Mouse (Mus musculus) CH12.LX (cell line): ENCODE data around the gene Fam102b. TPM values are rescaled to one million over a fixed set of nuclear protein-coding genes. Genes with fewer than 3 reads are reported as not detected.

Experiments
- DNase-seq: peaks from one replicate; pipeline ENCODE4 v3.0.0-alpha.2; 2013; ENCODE audit errors: extremely low read depth
- H3K27ac ChIP-seq: 2 replicates; pipeline ENCODE4 v1.5.1; 2012; ENCODE audit warnings: low read depth, mild to moderate bottlenecking, control low read depth, moderate library complexity; ENCODE audit not compliant: insufficient read depth
- H3K27me3 ChIP-seq: replicated peaks from 2 replicates; pipeline ENCODE3; 2012; ENCODE audit warnings: inconsistent platforms
- H3K36me3 ChIP-seq, 2 experiments: replicated peaks in 1 of 2; 2 replicates each; pipeline versions ENCODE3 to v1.6.1; 2012; ENCODE audit warnings: inconsistent platforms in 1 of 2, low read length in 1 of 2, mild to moderate bottlenecking in 1 of 2, mixed read lengths in 1 of 2, moderate library complexity in 1 of 2; ENCODE audit not compliant: control insufficient read depth in 1 of 2, insufficient read depth in 1 of 2
- H3K4me1 ChIP-seq, 2 experiments: 2 replicates each; pipeline ENCODE4 v1.6.1; 2012; ENCODE audit warnings: inconsistent platforms in 1 of 2, moderate library complexity in 1 of 2; ENCODE audit not compliant: insufficient read depth in 2 of 2, control insufficient read depth in 1 of 2
- H3K4me2 ChIP-seq: 2 replicates; pipeline ENCODE4 v1.6.1; 2012; ENCODE audit warnings: low read depth, mild to moderate bottlenecking, control low read depth; ENCODE audit not compliant: poor library complexity, insufficient read depth, severe bottlenecking
- H3K4me3 ChIP-seq, 3 experiments: fragments of 150-350 bp in 1 of 3; sonication (generic) in 1 of 3; replicated peaks in 1 of 3; 2 replicates each; pipeline versions ENCODE3 to v1.5.1; 2011 to 2012; ENCODE audit warnings: low read depth in 2 of 3, low read length in 2 of 3, mild to moderate bottlenecking in 2 of 3, moderate library complexity in 2 of 3, control low read depth in 1 of 3, improper control_type of control experiment in 1 of 3, inconsistent platforms in 1 of 3, mixed read lengths in 1 of 3; ENCODE audit not compliant: poor library complexity in 1 of 3
- H3K79me2 ChIP-seq: replicated peaks from 2 replicates; pipeline ENCODE4 v1.6.1; 2012; ENCODE audit warnings: mild to moderate bottlenecking, moderate library complexity; ENCODE audit not compliant: control insufficient read depth, poor library complexity, insufficient read depth, severe bottlenecking; ENCODE audit errors: extremely low read depth
- H3K9ac ChIP-seq: 2 replicates; pipeline ENCODE4 v1.6.1; 2012; ENCODE audit warnings: low read depth, mild to moderate bottlenecking, control low read depth, moderate library complexity; ENCODE audit not compliant: insufficient read depth
- H3K9me3 ChIP-seq: replicated peaks from 2 replicates; pipeline ENCODE3; 2012; ENCODE audit warnings: low read length, inconsistent platforms, mixed read lengths
- BHLHE40 ChIP-seq: IDR thresholded peaks from 2 replicates; pipeline ENCODE4 v1.6.1; 2011; ENCODE audit warnings: mild to moderate bottlenecking, low read depth, low read length, improper control_type of control experiment
- CTCF ChIP-seq, 2 experiments: IDR thresholded peaks in 1 of 2; conservative IDR thresholded peaks in 1 of 2; 2 replicates each; pipeline ENCODE4 v1.5.1; 2011 to 2012; ENCODE audit warnings: low read depth in 2 of 2, low read length in 2 of 2, improper control_type of control experiment in 1 of 2, inconsistent platforms in 1 of 2, mild to moderate bottlenecking in 1 of 2, moderate library complexity in 1 of 2
- ELF1 ChIP-seq: IDR thresholded peaks from 2 replicates; pipeline ENCODE4 v1.6.1; 2014; ENCODE audit warnings: low read depth, mild to moderate bottlenecking, inconsistent platforms, low read length, improper control_type of control experiment
- EP300 ChIP-seq: IDR thresholded peaks from 2 replicates; pipeline ENCODE4 v1.6.1; 2011; ENCODE audit warnings: low read length, improper control_type of control experiment
- IRF4 ChIP-seq: IDR thresholded peaks from 2 replicates; pipeline ENCODE4 v1.6.1; 2014; ENCODE audit warnings: low read depth, mild to moderate bottlenecking, inconsistent platforms, low read length, improper control_type of control experiment
- PAX5 ChIP-seq: IDR thresholded peaks from 2 replicates; pipeline ENCODE4 v1.6.1; 2012; ENCODE audit warnings: low read length, inconsistent platforms, mixed read lengths
- POLR2AphosphoS2 ChIP-seq: IDR thresholded peaks from 2 replicates; pipeline ENCODE4 v1.6.1; 2011; ENCODE audit warnings: low read depth, low read length, improper control_type of control experiment
- RAD21 ChIP-seq: IDR thresholded peaks from 2 replicates; pipeline ENCODE4 v1.6.1; 2011; ENCODE audit warnings: low read depth, mild to moderate bottlenecking, low read length, improper control_type of control experiment, moderate library complexity
- ZC3H11A ChIP-seq: IDR thresholded peaks from 2 replicates; pipeline ENCODE4 v1.6.1; 2012; ENCODE audit warnings: low read depth, mild to moderate bottlenecking, inconsistent platforms, low read length, improper control_type of control experiment
- ZMIZ1 ChIP-seq: IDR thresholded peaks from 2 replicates; pipeline ENCODE4 v1.6.1; 2012; ENCODE audit warnings: low read depth, mild to moderate bottlenecking, inconsistent platforms, low read length, improper control_type of control experiment
- ZNF384 ChIP-seq: IDR thresholded peaks from 2 replicates; pipeline ENCODE4 v1.6.1; 2012; ENCODE audit warnings: low read depth, low read length, improper control_type of control experiment, inconsistent platforms
- dilution Hi-C: fragments of 300-500 bp; cut with MboI; formaldehyde crosslinking; loops from 2 replicates; pipeline ENCODE4 v1.14.3; 2020; ENCODE audit warnings: low sequenced_read_pairs; ENCODE audit not compliant: extremely low pct_unique_long_range_greater_than_20kb, extremely low pct_ligation_motif_present
- in situ Hi-C: fragments of 300-500 bp; cut with MboI; formaldehyde crosslinking; loops from 3 replicates; pipeline ENCODE4 v1.14.3; 2019; ENCODE audit warnings: low sequenced_read_pairs, low pct_ligation_motif_present, low pct_unique_long_range_greater_than_20kb, mixed read lengths
- polyA plus RNA-seq: library from polyadenylated mRNA; unstranded; fragments of >175 nt; gene quantifications from 2 replicates; pipeline ENCODE4 v1.2.1, GENCODE M21; 2012; ENCODE audit warnings: low read depth; ENCODE audit not compliant: insufficient read length
- total RNA-seq, 2 experiments: library from RNA; depleted of rRNA; stranded (reverse); fragments of 300-350 nt in 1 of 2; fragments of >200 nt in 1 of 2; gene quantifications; 2 replicates each; pipeline ENCODE4 v1.2.3; 2012 to 2014

Fam102b gene
- total and polyA plus RNA-seq, 3 experiments = 2.8 to 6.2 (median 4.3) TPM

DNA sequence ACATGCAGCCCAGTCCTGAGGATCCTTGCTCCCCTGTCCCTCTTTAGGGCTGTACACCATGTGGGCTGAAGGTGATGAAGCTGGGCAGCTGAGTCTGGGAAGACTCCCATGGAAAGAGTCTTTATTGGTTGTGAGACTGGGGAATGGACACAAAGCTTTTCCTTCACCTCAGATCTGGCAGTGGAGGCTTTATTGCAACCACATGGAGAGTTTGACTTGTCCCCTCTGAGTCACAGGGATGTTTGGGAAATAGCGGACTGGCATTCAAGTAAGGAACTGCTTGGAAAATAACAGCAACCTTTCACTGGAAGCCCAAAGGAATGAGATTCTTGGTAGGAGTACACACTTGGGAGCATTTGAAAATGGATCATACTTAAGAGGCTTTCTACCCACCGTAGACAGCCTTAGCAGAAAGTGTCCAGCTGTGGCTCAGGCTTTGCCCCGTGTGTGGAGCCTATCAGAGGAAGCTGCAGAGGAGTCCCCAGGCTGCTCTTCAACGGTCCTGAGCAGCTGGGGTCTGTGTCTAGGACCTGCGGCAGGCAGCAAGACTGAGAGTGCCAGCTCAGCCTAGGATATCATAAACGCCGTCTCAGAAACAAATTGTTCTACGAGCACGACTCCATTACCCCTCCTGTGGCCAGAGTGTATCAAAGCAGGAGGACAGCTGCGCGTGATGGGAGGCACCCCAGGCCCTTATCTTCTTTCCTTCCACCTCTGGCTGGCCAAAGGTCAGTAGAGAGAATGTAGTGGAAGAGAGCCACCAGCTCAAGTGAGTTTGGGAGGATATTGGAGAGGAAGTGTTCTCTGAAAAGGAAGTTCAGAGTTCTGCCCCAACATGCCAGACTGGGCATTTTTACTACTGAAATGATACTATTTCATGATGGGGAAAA lies 23.9 kb upstream of the Fam102b start:
- H3K4me1 ChIP-seq = peaks cover 8 to 18% of the 10 kb centered on the region in 2 experiments; a peak in 3 of 4 replicates
- in situ Hi-C loops = loop anchor here (25.0 kb wide), 1 partner anchor 389 kb away; the partner anchor contains the start of gene Clcc1
- no peak overlapping the region for H3K4me3 ChIP-seq
- TF ChIP-seq RAD21 = no peak
- TF ChIP-seq ZNF384 = peak; percentile 71
- TF ChIP-seq ZC3H11A = no peak
- TF ChIP-seq IRF4 = peak; percentile 15; the same call in 1 of the 2 replicates
- no peak for TF ChIP-seq EP300
- TF ChIP-seq, all 38 proteins: peak for 2
- Histone ChIP-seq H3K9ac (no peak overlapping the region), H3K36me3 (no peaks in the 10 kb centered on the region), H3K27ac (no peak overlapping the region), H3K27me3 (no peaks in the 10 kb centered on the region), H3K79me2 (no peaks in the 10 kb centered on the region), H3K9me3 (no peaks in the 10 kb centered on the region), H3K4me2 (peak overlapping the region; percentile 77)
- DNase-seq = no peak
- dilution Hi-C loops = no loop called here

DNA sequence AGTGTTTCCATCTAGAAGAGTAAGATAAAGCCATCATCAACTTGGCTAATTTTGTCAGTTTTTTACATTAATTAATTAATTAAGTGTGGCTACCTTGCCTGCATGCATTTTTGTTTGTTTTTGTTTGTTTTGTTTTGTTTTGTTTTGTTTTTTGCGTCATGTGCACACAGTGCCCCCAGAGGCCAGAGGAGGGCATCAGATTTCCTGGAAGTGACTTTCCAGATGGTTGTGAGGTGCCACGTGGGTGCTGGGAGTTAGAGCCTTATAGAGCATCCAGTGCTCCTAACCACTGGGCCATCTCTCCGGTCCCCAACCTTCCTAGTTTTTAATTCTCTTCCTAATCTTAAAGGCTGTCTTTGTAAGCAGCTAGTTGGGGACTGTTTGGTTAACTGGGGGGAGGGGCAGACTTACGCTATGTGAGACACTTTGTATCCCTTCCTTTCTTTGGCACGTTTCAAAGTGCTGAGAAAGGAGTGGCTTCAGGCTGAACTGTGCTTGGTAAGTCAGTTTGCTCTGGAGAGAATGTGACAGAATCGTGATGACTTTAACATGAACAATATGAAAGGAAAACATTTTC lies 20.4 kb upstream of the Fam102b start:
- Histone ChIP-seq H3K36me3 (no peaks in the 10 kb centered on the region), H3K27ac (no peak overlapping the region)
- dilution Hi-C loops = no loop called here
- TF ChIP-seq CTCF (conservative IDR thresholded peaks at IDR 0.05 in 1 of 2, IDR thresholded peaks at IDR 0.05 in 1 of 2; ENCODE audit: low read depth in 2 of 2, low read length in 2 of 2) = peak in 1 of 2 experiments; percentile 30; a peak in 1 of 4 replicates
- TF ChIP-seq BHLHE40 = peak; percentile 61
- TF ChIP-seq PAX5 = no peak
- TF ChIP-seq, all 38 proteins: peak for 2
- no peaks in the 10 kb centered on the region for H3K27me3 ChIP-seq
- no peak for DNase-seq
- peaks cover 5 to 18% of the 10 kb centered on the region in 2 experiments; a peak in 2 of 4 replicates for H3K4me1 ChIP-seq
- H3K4me3 ChIP-seq = no peak overlapping the region
- H3K9ac ChIP-seq = no peak overlapping the region
- no peak overlapping the region for H3K4me2 ChIP-seq
- in situ Hi-C loops = no loop called here
- no peaks in the 10 kb centered on the region for H3K79me2 ChIP-seq
- H3K9me3 ChIP-seq = no peaks in the 10 kb centered on the region

DNA sequence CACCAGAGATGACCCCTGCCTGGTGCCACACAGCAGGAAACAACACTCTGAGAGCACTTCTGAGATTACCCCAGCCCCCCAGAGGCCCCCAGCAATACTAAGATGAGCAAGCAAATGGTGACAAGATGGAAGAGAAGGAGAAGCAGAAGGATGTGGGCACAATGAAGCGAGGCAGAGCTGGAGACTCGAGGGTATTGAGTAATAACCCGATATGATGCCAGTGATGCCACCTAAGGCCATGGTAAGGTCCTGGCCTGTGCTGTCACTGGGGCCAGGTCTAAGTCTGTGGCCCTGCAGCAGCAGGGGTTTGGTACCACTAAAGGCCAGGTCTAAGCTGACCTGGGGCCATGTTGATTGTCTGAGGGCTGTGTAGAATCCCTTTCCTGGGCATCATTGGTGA lies 19.0 kb upstream of the Fam102b start:
- no peak overlapping the region for H3K4me2 ChIP-seq
- H3K4me1 ChIP-seq = peaks cover 5 to 10% of the 10 kb centered on the region in 2 experiments; a peak in 2 of 4 replicates
- H3K36me3 ChIP-seq = no peaks in the 10 kb centered on the region
- H3K27ac ChIP-seq = no peak overlapping the region
- TF ChIP-seq ZMIZ1 (no peak), POLR2AphosphoS2 (no peak), PAX5 (no peak), ELF1 (no peak), IRF4 (no peak), RAD21 (no peak)
- H3K27me3 ChIP-seq = no peaks in the 10 kb centered on the region
- no peak overlapping the region for H3K4me3 ChIP-seq
- H3K9ac ChIP-seq = no peak overlapping the region
- in situ Hi-C loops (no loop called here), dilution Hi-C loops (no loop called here)
- H3K9me3 ChIP-seq = no peaks in the 10 kb centered on the region
- no peaks in the 10 kb centered on the region for H3K79me2 ChIP-seq
- DNase-seq = no peak
